Mouse (Mus musculus): Measurements from ENCODE around the gene Dnaja4. TPM values are rescaled to one million over a fixed set of nuclear protein-coding genes. Genes with fewer than 3 reads are reported as not detected.

The Dnaja4 gene
- 1.3 to 2.6 TPM (median 1.7 TPM) in 4 replicates for total RNA-seq (2023)

DNA sequence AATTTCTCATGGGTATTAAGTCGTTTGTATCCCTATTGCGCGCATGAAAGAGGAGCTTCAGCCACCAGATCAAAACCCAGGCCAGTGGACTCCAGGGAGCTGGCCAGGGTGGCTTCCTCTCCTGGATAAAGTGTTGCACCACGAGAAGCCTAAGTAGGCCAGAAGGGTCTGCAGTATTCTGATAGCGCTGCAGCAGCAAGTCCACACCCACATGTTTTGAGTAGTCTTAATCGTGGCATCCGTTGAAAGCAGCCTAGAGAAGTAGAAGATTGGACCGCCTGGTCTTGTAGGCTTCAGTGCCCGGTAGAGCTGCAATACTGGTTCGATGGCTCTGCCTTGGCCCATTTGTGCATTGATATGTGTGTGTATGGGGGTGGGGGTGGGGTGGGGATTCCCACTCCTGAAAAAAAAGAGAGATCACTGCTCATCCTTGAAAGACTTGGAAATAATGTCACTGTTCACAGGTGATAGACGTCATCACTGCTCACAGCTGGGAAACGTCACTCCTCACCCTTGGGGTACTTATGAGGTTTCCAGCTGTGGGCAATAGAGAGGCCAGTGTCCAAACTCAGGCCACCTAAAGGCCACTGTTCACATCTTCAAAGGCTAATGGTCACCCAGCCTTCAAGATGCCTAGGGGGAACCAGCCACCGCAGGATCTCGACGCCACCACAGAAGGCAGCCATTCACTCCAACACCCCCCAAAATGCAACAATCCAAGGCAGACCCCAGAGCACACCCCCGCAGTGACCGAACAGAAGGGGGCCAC lies at the start of gene Dnaja4:
Gene Dnaja4 (plus strand): TSS at position 556 of the 769 bp plus-strand sequence.

DNA sequence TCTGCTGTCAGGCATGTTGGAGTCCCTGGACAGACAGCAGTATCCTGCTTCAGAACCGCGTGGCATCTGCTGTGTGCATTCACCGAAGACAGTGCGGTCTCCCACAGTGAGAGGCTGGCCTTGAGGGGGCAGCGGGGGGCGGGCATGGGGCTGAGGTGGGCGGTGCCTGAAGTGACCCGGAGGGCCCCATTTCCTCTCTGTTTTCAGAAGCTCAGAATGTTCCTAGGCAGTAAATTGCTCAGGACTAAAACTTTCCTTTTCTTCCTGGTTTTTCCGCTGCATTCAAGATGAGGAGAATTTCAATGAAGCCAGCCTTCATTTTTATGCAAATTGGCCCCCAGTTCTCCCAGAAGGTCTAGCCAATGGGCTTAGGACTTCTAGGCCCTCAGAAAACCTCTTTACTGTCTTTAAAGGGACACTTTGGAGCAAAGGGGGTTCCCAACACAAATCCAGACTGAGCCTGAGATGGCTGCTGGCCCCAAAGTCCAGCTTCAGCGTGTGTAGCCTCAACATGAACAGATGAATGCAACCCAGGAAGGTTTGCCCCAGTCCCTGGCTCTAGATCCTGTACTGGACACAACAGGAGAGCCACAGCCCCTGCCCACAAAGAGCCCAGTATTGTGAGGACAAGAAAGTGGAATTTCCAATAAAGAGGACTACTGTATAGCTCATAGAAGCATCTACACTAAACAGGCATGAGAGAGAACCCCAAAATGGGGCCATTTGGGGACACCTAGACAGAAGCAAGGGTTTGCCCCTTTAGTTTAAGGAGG lies 36.9 kb upstream of the Dnaja4 start, which contains the start of gene Acsbg1:
Gene Acsbg1 (minus strand): TSS at position 266 of the 773 bp plus-strand sequence.

DNA sequence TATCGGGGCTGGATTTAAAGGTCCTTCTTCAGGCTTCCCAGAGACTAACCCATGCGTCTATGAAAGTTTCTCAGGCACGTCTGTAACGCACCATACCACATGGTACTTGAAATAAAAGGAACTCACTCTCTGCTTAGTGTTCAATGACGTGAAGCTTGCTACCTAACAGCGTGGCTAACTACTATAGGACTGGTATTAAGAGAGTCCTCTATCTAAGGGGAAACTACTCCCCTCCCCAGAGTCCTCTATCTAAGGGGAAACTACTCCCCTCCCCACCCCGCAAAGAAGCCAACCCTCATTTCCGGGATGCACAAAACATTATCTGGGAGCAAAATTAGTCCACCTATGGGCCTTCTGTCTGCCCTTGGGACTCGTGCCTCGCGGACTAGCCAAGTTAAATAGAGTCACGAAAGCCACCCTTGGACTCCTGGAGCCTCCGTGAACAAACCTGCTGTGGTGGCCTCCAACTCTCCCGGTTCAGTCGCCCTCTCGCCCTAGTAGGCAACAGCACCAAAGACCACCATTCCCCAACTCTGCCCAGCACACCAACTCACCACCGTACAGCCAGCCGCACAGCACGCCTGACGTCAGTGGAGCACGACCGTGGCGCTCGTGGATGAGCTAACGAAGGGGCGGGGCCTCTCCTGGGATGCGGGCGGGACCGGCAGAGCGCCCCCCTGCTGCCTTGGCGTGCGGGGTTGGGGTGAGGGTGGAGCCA lies 35.4 kb downstream of the Dnaja4 start, which contains the start of gene Wdr61:
Gene Wdr61 (minus strand): TSS at position 599 of the 718 bp plus-strand sequence.

DNA sequence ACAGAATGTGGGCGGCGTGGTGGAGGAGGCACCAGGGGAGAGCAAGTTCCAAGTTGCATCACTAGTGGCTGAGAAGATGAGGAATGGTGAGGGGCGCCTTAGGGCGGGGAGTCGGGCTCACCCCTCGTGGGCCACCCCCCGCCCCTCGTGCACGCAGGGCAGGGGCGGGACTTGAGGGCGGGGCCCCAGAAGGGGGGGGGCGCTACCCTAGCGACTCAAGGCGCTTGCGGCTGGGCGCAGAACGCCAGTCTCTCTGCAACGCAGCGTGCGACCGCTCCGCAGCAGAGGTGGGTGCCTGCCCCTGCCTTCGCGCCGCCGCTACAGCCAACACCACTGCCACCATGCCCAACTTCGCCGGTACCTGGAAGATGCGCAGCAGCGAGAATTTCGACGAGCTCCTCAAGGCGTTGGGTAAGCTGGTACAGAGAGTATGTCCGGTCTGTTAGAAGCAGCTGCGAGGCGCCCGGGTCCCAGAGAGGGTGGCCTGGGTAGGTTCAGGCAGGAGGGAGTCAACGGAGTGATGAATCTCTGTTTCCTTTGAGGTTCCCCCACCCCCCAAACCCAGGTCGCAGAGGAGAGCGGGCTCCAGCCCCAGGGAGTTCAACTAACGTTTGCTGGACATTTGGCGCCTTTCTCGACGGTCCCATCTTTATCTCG lies 66.0 kb downstream of the Dnaja4 start, which contains the start of gene Crabp1:
Gene Crabp1 (plus strand): TSS at position 188 of the 657 bp plus-strand sequence.

Other genes starting within 250 kb of the Dnaja4 start
- 0.60 to 2.2 TPM (median 1.4 TPM) in 4 replicates for gene Dmxl2, start 197.2 kb upstream of the Dnaja4 start, total RNA-seq (2023)
- not detected in 4 replicates for gene Sh2d7, start 159.9 kb upstream of the Dnaja4 start, total RNA-seq (2023)
- gene Cib2, start 138.7 kb upstream of the Dnaja4 start, total RNA-seq (2023), result 2.0 to 3.4 TPM (median 3.0 TPM) in 4 replicates
- gene Idh3a, start 112.5 kb upstream of the Dnaja4 start, total RNA-seq (2023), result 39.0 to 42.0 TPM (median 39.5 TPM) in 4 replicates
- not detected in 4 replicates for gene Acsbg1, start 37.0 kb upstream of the Dnaja4 start, total RNA-seq (2023)
- 59.6 to 74.1 TPM (median 64.8 TPM) in 4 replicates for gene Wdr61, start 35.6 kb downstream of the Dnaja4 start, total RNA-seq (2023)
- gene Crabp1, start 65.9 kb downstream of the Dnaja4 start, total RNA-seq (2023), result not detected in 4 replicates
- 44.9 to 55.0 TPM (median 50.6 TPM) in 4 replicates for gene Ireb2, start 164.9 kb downstream of the Dnaja4 start, total RNA-seq (2023)
- gene Hykk, start 218.4 kb downstream of the Dnaja4 start, total RNA-seq (2023), result 0.55 to 1.3 TPM (median 1.0 TPM) in 4 replicates

All from B cell, adult 62 days (primary cell).